Mouse (Mus musculus) leukemia stem cell, adult 10-12 weeks (primary cell): Measurements from ENCODE around the gene Tmem37. TPM values are rescaled to one million over a fixed set of nuclear protein-coding genes. Genes with fewer than 3 reads are reported as not detected.

Experiments
- polyA plus RNA-seq: library from polyadenylated mRNA; stranded (reverse); fragments of >175 nt; gene quantifications from 2 replicates; pipeline ENCODE4 v1.2.3, GENCODE M21; 2012; ENCODE audit warnings: low replicate concordance

Gene Tmem37
- 0.14 and 0.18 TPM in 2 replicates for polyA plus RNA-seq

DNA sequence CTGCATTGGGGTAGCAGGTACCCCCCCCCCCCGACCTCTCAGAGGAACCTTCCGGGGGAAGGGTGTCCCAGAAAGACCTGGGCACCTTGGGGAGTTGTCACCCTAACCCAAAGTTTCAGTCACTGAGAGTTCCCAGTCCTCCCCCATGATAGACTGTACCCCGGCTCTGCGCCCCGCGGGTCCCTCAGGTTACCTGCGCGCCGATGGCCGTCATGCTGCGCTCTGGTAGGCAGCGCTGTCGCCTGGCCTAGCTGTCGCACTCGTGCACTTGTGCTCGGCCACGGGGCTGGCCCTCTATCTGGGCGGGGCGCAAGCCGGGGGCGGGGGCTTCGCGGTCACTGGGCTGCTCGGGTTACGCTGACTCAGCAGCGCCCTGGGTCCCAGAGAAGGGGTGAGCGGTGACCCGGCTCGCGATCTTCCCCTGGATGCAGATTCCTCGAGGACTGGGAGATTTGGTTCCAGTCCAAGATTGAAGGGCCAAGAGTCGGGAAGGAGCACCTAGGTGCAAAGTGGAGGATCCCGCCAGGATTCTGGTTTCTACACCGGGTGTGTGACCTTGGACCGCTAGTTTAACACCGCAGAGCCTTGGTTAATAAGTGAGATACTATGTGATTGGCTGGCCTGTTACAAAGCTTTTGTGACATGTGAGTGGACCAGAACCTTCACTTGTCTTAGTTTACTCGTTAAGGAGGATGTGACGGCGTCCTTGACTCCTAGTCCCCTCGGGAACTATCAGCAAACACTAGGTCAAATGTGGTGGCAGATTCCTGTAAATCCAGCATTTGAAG, at the start of gene Tmem37:
TSS of gene Tmem37 (minus strand) at position 556 of the 788 bp plus-strand sequence.

GRCm38 (mm10) chr1:120120969-120121811, 47.3 kb upstream of the Tmem37 start, which contains the start of the genes Dbi and 3110009E18Rik:
Gene Dbi, minus strand, starts transcription at chr1:120121078.
Gene 3110009E18Rik, plus strand, starts transcription at chr1:120121187.

Other genes starting within 250 kb of the Tmem37 start
- 8.5 and 9.4 TPM in 2 replicates for gene Ptpn4, start 236.5 kb downstream of the Tmem37 start, polyA plus RNA-seq
- gene Tmem177, start 160.9 kb downstream of the Tmem37 start, polyA plus RNA-seq: 0.18 and 0.75 TPM in 2 replicates
- gene Cfap221, start 76.8 kb downstream of the Tmem37 start, polyA plus RNA-seq: not detected in 2 replicates
- gene Sctr, start 67.2 kb downstream of the Tmem37 start, polyA plus RNA-seq: not detected in 2 replicates
- gene Dbi, start 47.0 kb upstream of the Tmem37 start, polyA plus RNA-seq: 0.96 and 3.4 TPM in 2 replicates
- gene 3110009E18Rik, start 47.1 kb upstream of the Tmem37 start, polyA plus RNA-seq: 0.41 and 0.75 TPM in 2 replicates
- gene Steap3, start 198.6 kb upstream of the Tmem37 start, polyA plus RNA-seq: 197 and 514 TPM in 2 replicates